Mouse (Mus musculus) stomach, embryonic 15.5 days (tissue): Measurements from ENCODE around the gene Tns3. TPM values are rescaled to one million over a fixed set of nuclear protein-coding genes. Genes with fewer than 3 reads are reported as not detected.

Experiments used
- ATAC-seq: fragments of 200-750 bp; cut with Nextera tagmentation; 2 replicates; pipeline ENCODE4 v1.8.0; 2017; ENCODE audit warnings: low read depth, moderate number of reproducible peaks, moderate TSS enrichment; ENCODE audit not compliant: insufficient read depth, low FRiP score
- H3K27ac ChIP-seq: fragments of 300-500 bp; sonication (generic); 2 replicates; pipeline ENCODE4 v1.5.1; 2015; ENCODE audit warnings: mild to moderate bottlenecking, inconsistent platforms
- H3K27me3 ChIP-seq: fragments of 300-500 bp; sonication (generic); replicated peaks from 2 replicates; pipeline ENCODE4 v1.6.1; 2015; ENCODE audit warnings: inconsistent platforms
- H3K36me3 ChIP-seq: fragments of 300-500 bp; sonication (generic); 2 replicates; pipeline ENCODE4 v1.6.1; 2015; ENCODE audit warnings: inconsistent platforms
- H3K4me1 ChIP-seq: fragments of 300-500 bp; sonication (generic); 2 replicates; pipeline ENCODE4 v1.6.1; 2015; ENCODE audit warnings: inconsistent platforms
- H3K4me2 ChIP-seq: fragments of 300-500 bp; sonication (generic); 2 replicates; pipeline ENCODE4 v1.6.1; 2015; ENCODE audit warnings: mild to moderate bottlenecking, inconsistent platforms
- H3K4me3 ChIP-seq: fragments of 300-500 bp; sonication (generic); replicated peaks from 2 replicates; pipeline ENCODE4 v1.5.1; 2015; ENCODE audit warnings: inconsistent platforms
- H3K9ac ChIP-seq: fragments of 300-500 bp; sonication (generic); 2 replicates; pipeline ENCODE4 v1.6.1; 2015; ENCODE audit warnings: inconsistent platforms
- H3K9me3 ChIP-seq: fragments of 300-500 bp; sonication (generic); 2 replicates; pipeline ENCODE4 v1.6.1; 2016; ENCODE audit warnings: inconsistent platforms
- WGBS: fragments of 180-500 bp; shearing (Covaris S2); methylation state at CpG from one replicate; pipeline ENCODE4 v1.1.7; 2015; 5-methylcytosine and 5-hydroxymethylcytosine counted together
- polyA plus RNA-seq: library from polyadenylated mRNA; unstranded; fragments of >200 nt; fragmentation: Nextera tagmentation; extraction: Ambion mirVana; gene quantifications from 2 replicates; pipeline ENCODE4 v1.2.1, GENCODE M21; 2015

The Tns3 gene
- polyA plus RNA-seq, 1 experiment from 2014 or later = 26.9 TPM

DNA sequence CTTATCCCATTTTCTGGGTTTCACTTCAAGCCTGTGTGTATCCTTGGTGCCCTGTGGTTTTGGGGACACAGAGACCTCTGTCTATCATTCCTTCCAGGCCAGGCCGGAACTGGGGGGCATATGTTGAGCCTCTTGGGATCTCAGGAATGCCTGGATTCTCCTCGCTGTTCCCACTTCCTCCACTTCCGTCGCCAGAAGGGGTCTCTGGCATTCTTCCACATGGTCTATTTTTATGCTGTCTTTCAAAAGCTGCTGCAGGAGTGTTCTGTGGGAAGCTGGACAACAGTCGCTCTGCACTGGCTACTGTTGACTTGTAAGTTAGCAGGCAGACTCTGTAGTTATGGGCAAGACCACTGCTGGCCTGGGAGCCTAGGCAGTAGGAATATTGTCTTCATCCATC lies 206.4 kb downstream of the Tns3 start:
- 29% methylated on average over 5 of the region's 5 CpGs for WGBS
- Histone ChIP-seq H3K27me3 (no peaks in the 10 kb centered on the region), H3K36me3 (no peaks in the 10 kb centered on the region), H3K9ac (no peak overlapping the region), H3K9me3 (no peaks in the 10 kb centered on the region), H3K4me2 (0 out of 2 replicates have a peak overlapping the region, but pooled peaks have one; percentile 1), H3K4me1 (peaks cover 33% of the 10 kb centered on the region; the same call in 1 of the 2 replicates), H3K27ac (peak overlapping the region; percentile 59), H3K4me3 (no peak overlapping the region)
- ATAC-seq = no peak

DNA sequence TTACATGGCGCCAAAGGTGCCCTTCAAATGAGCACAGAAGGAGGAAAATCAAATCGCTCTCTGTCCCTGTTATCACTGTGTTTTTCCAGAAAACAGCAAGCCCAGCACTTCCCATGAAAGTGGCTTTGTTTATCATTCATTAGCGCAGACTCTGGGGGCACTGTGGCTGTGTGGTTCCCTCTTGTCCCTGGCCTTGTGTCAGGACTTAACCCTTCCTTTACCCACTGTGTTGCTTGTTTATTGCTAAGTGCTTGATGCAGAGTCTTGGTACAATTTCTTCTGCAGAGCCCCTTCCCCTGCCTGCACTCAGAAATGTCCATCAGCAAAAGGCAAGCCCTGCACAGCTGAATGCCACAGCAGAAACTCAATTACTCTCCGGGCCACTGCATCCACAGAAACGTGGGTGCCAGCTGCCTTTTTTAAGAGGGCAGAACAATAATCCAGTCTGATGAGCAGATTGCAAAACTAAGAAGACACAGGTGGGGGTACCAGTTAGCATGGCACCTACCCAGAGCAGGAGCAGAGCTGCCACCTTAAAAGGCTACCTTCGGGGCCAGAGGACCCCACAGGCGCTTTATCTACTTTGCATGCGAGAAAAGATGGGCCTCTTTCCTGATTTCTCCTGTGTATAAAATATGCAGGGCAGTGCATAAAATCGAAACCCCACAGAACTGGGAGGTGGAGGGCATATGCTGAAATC lies 207.6 kb downstream of the Tns3 start:
- Histone ChIP-seq H3K9ac (no peak overlapping the region), H3K27me3 (no peaks in the 10 kb centered on the region), H3K4me1 (peaks cover 33% of the 10 kb centered on the region; the same call in 1 of the 2 replicates), H3K9me3 (no peaks in the 10 kb centered on the region), H3K27ac (peak overlapping the region; percentile 59; the same call in 1 of the 2 replicates), H3K4me2 (no peak overlapping the region), H3K36me3 (0 out of 2 replicates have a peak, but pooled peaks cover 7% of the 10 kb centered on the region), H3K4me3 (no peak overlapping the region)
- ATAC-seq = no peak
- 63% methylated on average over 9 of the region's 9 CpGs for WGBS

DNA sequence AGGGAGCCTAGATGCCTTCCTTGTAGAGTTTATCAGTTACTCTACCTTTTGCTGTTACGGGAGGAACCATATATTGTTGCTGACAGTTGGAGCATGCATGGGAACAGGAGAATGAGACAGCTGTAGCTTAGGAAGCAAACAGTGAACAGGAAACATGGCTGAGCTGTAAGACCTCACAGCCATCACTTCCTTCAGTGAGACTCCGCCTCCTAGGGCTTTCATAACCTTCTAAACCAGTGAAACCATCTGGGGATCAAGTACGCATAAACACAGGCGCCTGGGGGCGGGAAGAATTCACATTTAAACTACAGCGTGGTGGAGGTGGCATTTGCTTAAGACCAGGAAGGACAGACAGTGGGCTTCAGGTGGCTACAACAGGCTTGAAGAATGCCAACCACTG lies 208.7 kb downstream of the Tns3 start:
- H3K4me2 ChIP-seq = no peak overlapping the region
- H3K9ac ChIP-seq = no peak overlapping the region
- peaks cover 18% of the 10 kb centered on the region; the same call in 1 of the 2 replicates for H3K36me3 ChIP-seq
- H3K4me3 ChIP-seq = no peak overlapping the region
- WGBS = 65% methylated on average over 6 of the region's 6 CpGs
- H3K27ac ChIP-seq = no peak overlapping the region
- ATAC-seq = no peak
- no peaks in the 10 kb centered on the region for H3K27me3 ChIP-seq
- H3K9me3 ChIP-seq = no peaks in the 10 kb centered on the region
- peaks cover 33% of the 10 kb centered on the region; the same call in 1 of the 2 replicates for H3K4me1 ChIP-seq

DNA sequence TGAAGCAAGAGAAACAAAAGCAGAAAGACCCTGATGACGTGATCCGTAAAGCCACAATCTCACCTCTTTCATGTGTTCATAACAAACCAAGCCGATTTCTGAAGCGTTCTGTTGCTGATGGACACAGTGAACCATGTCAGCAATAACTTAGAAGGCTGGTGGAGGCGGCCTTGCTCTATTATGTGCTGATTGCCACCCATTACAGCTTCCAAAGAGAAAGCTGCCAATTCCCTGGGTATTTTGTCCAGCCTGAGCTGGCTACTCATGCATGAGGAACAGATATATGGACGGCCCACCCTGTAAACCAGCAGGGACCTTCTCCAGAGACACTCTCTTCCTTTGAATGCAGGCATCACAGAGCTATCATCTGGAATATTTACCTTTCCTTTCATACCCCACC lies 211.1 kb downstream of the Tns3 start:
- Histone ChIP-seq H3K4me3 (no peak overlapping the region), H3K4me2 (no peak overlapping the region), H3K9ac (no peak overlapping the region), H3K4me1 (peaks cover 22% of the 10 kb centered on the region; the same call in 1 of the 2 replicates), H3K27ac (no peak overlapping the region), H3K36me3 (peaks cover 35% of the 10 kb centered on the region), H3K9me3 (no peaks in the 10 kb centered on the region), H3K27me3 (no peaks in the 10 kb centered on the region)
- ATAC-seq = no peak
- 88% methylated on average over 6 of the region's 6 CpGs for WGBS

DNA sequence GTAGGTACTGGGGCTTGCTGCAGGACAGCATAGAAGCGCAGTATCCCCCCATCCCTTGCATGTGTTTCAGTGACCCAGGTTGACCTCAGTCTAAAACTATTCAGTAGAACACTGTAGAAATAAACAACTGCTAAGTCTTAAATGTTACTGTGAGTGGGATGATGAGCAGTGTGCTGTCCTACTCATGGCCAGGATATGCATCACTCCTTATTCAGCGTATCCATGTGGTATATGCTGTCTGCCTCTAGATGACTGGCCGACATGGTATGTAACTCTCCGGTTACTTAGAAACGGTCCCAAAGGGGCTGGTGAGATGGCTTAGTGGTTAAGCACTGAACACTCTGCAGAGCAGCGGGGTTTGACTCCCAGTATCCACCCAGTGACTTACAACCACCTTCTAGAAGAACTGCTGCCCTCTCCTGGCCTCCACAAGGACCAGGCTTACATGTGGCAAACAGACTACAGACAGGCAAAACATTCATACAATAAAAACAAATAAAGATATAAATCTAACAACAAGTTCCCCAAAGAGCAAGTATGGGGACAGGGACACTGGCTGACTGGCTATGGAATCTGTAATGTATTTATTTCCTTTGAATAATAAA lies 212.6 kb downstream of the Tns3 start:
- peaks cover 40% of the 10 kb centered on the region for H3K36me3 ChIP-seq
- ATAC-seq = no peak
- 81% methylated on average over 6 of the region's 6 CpGs for WGBS
- no peaks in the 10 kb centered on the region for H3K9me3 ChIP-seq
- H3K4me2 ChIP-seq = no peak overlapping the region
- H3K27me3 ChIP-seq = no peaks in the 10 kb centered on the region
- H3K27ac ChIP-seq = no peak overlapping the region
- no peak overlapping the region for H3K9ac ChIP-seq
- no peak overlapping the region for H3K4me3 ChIP-seq
- H3K4me1 ChIP-seq = 0 out of 2 replicates have a peak, but pooled peaks cover 8% of the 10 kb centered on the region

DNA sequence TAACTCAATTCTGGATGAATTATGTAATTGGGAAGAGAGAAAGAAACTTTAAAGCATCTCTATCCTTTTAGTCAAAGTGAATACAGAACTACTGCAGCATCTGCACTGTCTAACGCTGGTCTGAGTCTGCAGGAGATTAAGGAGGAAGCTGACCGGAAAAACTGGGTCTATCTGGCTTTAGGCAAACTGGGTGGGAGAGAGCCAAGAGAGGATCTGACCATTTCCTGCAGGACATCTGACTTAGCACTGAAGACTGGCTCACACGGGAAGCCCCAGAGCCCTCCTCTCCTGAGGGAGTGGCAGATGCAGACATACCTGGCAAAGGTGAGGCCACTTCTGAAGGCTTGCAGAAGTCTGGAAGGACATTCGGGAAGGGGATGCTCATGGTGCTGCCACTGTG lies 213.8 kb downstream of the Tns3 start:
- Histone ChIP-seq H3K27me3 (no peaks in the 10 kb centered on the region), H3K27ac (no peak overlapping the region), H3K9me3 (no peaks in the 10 kb centered on the region), H3K36me3 (peaks cover 41% of the 10 kb centered on the region), H3K4me2 (no peak overlapping the region), H3K4me1 (peaks cover 9% of the 10 kb centered on the region; the same call in 1 of the 2 replicates), H3K9ac (no peak overlapping the region), H3K4me3 (no peak overlapping the region)
- ATAC-seq = no peak
- WGBS = 66% methylated on average over 4 of the region's 4 CpGs

DNA sequence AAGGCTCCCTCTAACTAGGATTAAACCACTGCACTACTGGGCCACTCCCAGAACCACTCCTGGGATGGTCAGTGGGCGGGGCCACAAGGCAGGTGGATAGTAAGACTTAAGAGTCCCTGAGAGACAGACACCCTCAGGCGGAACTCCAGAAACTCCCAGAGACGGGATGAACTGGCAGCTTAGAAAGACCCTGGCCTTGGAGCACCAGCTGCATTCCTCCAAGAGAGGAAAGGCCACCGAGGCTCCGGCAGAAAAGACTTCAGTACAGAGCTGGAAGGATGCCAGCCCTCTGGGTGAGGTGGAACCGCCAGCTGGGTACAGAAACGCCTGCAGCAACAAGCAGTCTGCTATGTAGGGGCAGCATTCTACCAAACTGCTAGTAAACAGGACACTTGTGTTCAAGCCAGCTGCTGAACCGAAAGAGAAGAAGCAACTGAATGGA lies 218.4 kb downstream of the Tns3 start:
- Histone ChIP-seq H3K9ac (no peak overlapping the region), H3K27me3 (no peaks in the 10 kb centered on the region), H3K4me2 (no peak overlapping the region), H3K27ac (peak overlapping the region; percentile 35), H3K9me3 (no peaks in the 10 kb centered on the region), H3K4me1 (peaks cover 8% of the 10 kb centered on the region; the same call in 1 of the 2 replicates), H3K36me3 (peaks cover 61% of the 10 kb centered on the region), H3K4me3 (no peak overlapping the region)
- peak; percentile 33; the same call in 1 of the 2 replicates for ATAC-seq
- 40% methylated on average over 8 of the region's 8 CpGs for WGBS

DNA sequence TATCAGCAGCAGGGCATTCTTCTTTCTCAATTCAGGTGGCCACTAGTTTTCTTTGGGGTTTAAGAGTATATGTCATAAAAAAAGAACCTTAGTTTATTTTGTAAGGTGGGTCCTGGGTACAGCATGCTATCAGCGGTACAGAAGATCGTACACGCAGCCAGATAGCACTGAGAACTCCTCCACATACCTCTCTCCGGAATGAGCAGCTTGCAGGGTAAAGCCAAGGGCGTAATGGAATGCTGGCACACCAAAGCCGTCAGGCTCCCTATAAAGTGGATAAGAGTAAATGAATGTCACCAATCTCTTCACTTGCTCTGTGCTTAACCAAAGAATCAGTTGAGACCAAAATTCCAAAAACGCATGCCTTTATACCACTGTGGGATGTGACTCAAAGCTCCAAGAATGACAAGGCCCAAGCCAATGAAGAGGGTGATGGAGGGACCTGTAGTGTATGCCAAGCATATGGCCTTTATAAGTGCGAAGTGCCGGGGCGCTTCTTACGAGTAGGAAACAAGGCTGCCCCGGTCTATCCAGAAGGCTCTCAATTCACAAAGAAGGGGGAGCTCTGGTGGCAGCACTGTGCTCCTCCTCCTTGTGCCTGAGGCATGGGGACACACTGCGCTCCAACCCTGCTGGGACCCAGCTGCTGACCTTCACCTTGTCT lies 219.4 kb downstream of the Tns3 start:
- H3K36me3 ChIP-seq = peaks cover 52% of the 10 kb centered on the region
- no peaks in the 10 kb centered on the region for H3K9me3 ChIP-seq
- no peak overlapping the region for H3K4me2 ChIP-seq
- no peak for ATAC-seq
- H3K27ac ChIP-seq = no peak overlapping the region
- WGBS = 85% methylated on average over 13 of the region's 13 CpGs
- no peak overlapping the region for H3K4me3 ChIP-seq
- H3K9ac ChIP-seq = no peak overlapping the region
- no peaks in the 10 kb centered on the region for H3K27me3 ChIP-seq
- H3K4me1 ChIP-seq = peaks cover 8% of the 10 kb centered on the region; the same call in 1 of the 2 replicates

DNA sequence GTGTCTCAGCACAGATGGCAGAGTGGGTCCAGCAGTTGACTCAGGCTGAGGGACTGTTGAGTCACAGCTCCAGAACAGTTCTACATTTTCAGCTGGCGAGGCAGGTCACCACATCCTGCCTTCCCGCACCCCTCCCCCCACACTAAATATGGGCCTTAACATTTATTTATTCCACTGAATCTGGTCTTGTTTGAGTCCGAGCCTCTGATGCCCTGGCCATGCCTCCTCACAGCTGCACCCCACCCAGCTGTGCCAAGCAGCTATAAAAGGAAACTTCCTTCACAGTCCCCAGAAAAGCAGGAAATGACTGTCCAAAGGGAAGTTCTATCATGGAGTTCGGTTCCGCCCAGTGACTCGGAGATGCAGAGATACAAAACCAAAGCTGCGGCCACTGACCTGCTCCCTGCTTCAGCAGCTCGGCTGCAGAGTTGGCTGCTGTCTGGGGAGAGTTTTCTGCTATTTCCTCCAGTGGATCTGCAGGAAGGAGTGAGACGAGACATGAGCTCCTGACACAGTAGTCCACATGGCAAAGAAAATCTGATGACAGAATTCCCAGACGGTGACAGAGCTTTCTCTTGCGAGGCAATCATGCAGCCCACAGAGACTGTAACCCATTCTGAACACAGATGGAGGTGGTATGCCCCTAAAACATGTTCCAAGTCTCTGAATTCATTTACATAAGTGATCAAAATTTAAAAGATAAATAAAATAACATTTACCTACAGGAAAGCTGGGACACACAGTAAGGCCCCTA lies 220.6 kb downstream of the Tns3 start:
- H3K27ac ChIP-seq = no peak overlapping the region
- WGBS = 71% methylated on average over 11 of the region's 11 CpGs
- ATAC-seq = no peak

DNA sequence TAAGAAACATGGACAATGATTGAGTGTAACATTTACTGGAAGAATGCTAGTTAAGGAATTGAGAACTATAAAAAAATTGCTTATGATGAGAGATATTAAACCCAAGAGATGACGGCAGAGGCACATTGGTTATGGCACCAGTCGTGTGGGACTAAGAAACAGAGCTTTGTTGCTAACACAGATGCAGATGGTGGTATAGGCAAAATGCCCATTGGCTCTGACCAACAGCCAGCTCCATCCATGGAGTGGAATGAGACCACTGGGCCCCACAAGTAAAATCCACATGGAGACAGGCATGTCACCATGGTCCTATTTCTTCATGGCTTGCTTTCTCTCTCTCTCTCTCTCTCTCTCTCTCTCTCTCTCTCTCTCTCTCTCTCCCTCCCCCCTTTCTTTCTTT lies 223.6 kb downstream of the Tns3 start:
- WGBS = 90% methylated on average over 2 of the region's 2 CpGs
- Histone ChIP-seq H3K4me2 (no peak overlapping the region), H3K4me1 (no peaks in the 10 kb centered on the region), H3K9me3 (no peaks in the 10 kb centered on the region), H3K27ac (no peak overlapping the region), H3K36me3 (peaks cover 57% of the 10 kb centered on the region), H3K9ac (no peak overlapping the region), H3K4me3 (no peak overlapping the region), H3K27me3 (no peaks in the 10 kb centered on the region)
- ATAC-seq = no peak

More for the DNA sequence above, 220.6 kb downstream of the Tns3 start:
- Histone ChIP-seq H3K27me3 (no peaks in the 10 kb centered on the region), H3K9ac (no peak overlapping the region), H3K4me3 (no peak overlapping the region), H3K4me1 (peaks cover 8% of the 10 kb centered on the region; the same call in 1 of the 2 replicates), H3K4me2 (no peak overlapping the region), H3K9me3 (no peaks in the 10 kb centered on the region), H3K36me3 (peaks cover 48% of the 10 kb centered on the region)

DNA sequence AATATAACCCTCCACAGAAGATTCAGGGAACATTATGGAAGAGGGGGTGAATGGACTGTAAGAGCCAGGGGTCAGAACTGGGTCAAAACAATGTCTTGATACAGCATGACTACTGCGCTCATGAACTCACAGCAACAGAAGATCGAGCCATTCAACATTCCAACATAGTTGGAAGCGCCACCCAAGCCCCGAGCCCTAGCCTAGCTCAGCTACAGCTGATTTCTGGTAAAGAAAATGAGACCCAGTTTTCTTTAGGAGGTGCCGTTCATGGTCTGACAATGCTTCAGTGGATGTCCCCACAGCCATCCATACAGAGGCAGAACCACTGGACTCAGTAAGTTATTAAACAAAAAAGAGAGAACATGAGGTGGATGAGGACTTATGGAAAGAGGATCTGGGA lies 224.1 kb downstream of the Tns3 start:
- Histone ChIP-seq H3K4me3 (no peak overlapping the region), H3K9ac (no peak overlapping the region), H3K27me3 (no peaks in the 10 kb centered on the region), H3K4me1 (no peaks in the 10 kb centered on the region), H3K36me3 (peaks cover 55% of the 10 kb centered on the region), H3K27ac (no peak overlapping the region), H3K9me3 (no peaks in the 10 kb centered on the region), H3K4me2 (no peak overlapping the region)
- 92% methylated on average over 5 of the region's 5 CpGs for WGBS
- ATAC-seq = no peak
